Mouse (Mus musculus) heart, postnatal 0 days (tissue): Measurements from ENCODE around the gene Tmed1. TPM values are rescaled to one million over a fixed set of nuclear protein-coding genes. Genes with fewer than 3 reads are reported as not detected.

Source experiments
- ATAC-seq: fragments of 200-750 bp; cut with Nextera tagmentation; 2 replicates; pipeline ENCODE4 v1.8.0; 2017; ENCODE audit warnings: low read depth, moderate number of reproducible peaks, moderate library complexity; ENCODE audit not compliant: insufficient read depth
- DNase-seq: peaks from one replicate; pipeline ENCODE4 v3.0.0-alpha.2; 2016; ENCODE audit warnings: low spot score
- H3K27ac ChIP-seq: fragments of 300-500 bp; sonication (generic); 2 replicates; pipeline ENCODE4 v1.5.1; 2014; ENCODE audit warnings: low read depth, mild to moderate bottlenecking
- H3K27me3 ChIP-seq: fragments of 300-500 bp; sonication (generic); 2 replicates; pipeline ENCODE4 v1.6.1; 2014; ENCODE audit warnings: low read length, mixed read lengths; ENCODE audit not compliant: control insufficient read depth, insufficient read depth
- H3K36me3 ChIP-seq: fragments of 300-500 bp; sonication (generic); replicated peaks from 2 replicates; pipeline ENCODE4 v1.6.1; 2014; ENCODE audit warnings: low read length, mixed read lengths; ENCODE audit not compliant: control insufficient read depth, insufficient read depth
- H3K4me1 ChIP-seq: fragments of 300-500 bp; sonication (generic); 2 replicates; pipeline ENCODE4 v1.6.1; 2014; ENCODE audit warnings: antibody characterized with exemption; ENCODE audit not compliant: control insufficient read depth, insufficient read depth
- H3K4me2 ChIP-seq: fragments of 300-500 bp; sonication (generic); 2 replicates; pipeline ENCODE4 v1.6.1; 2014; ENCODE audit warnings: low read depth, mild to moderate bottlenecking, low read length, moderate library complexity
- H3K4me3 ChIP-seq: fragments of 300-500 bp; sonication (generic); 2 replicates; pipeline ENCODE4 v1.5.1; 2014; ENCODE audit warnings: low read depth, low read length
- H3K9ac ChIP-seq: fragments of 300-500 bp; sonication (generic); replicated peaks from 2 replicates; pipeline ENCODE4 v1.6.1; 2014; ENCODE audit warnings: low read depth, low read length, mixed read lengths
- H3K9me3 ChIP-seq: fragments of 300-500 bp; sonication (generic); replicated peaks from 2 replicates; pipeline ENCODE4 v1.6.1; 2016; ENCODE audit warnings: low read length; ENCODE audit not compliant: control insufficient read depth
- CTCF ChIP-seq: IDR thresholded peaks from 2 replicates; pipeline ENCODE4 v1.5.1; 2016; ENCODE audit warnings: antibody characterized with exemption, control low read depth, low read depth
- EP300 ChIP-seq: IDR thresholded peaks from 2 replicates; pipeline ENCODE4 v1.6.1; 2016; ENCODE audit warnings: antibody characterized with exemption, low read depth
- WGBS: fragments of 180-500 bp; shearing (Covaris S2); extraction: QIAGEN DNeasy Blood & Tissue Kit; methylation state at CpG from one replicate; pipeline ENCODE4 v1.1.7; 2014; 5-methylcytosine and 5-hydroxymethylcytosine counted together
- polyA plus RNA-seq: library from polyadenylated mRNA; unstranded; fragments of >200 nt; fragmentation: Nextera tagmentation; extraction: Ambion mirVana; gene quantifications from 2 replicates; pipeline ENCODE4 v1.2.1, GENCODE M21; 2015
- total RNA-seq: library from RNA; depleted of rRNA; stranded (reverse); fragments of >200 nt; gene quantifications from 2 replicates; pipeline ENCODE4 v1.2.3, GENCODE M21; 2014; ENCODE audit warnings: low replicate concordance

Gene Tmed1
- total and polyA plus RNA-seq, 2 experiments from 2014 or later, result 70.5 to 83.7 TPM

GRCm38 (mm10) chr9:21536501-21536900 lies 26.4 kb upstream of the Tmed1 start:
- Histone ChIP-seq H3K27ac (no peak overlapping the region), H3K9me3 (no peaks in the 10 kb centered on the region), H3K4me1 (no peaks in the 10 kb centered on the region), H3K9ac (no peak overlapping the region), H3K4me3 (no peak overlapping the region), H3K36me3 (no peaks in the 10 kb centered on the region), H3K4me2 (no peak overlapping the region), H3K27me3 (no peaks in the 10 kb centered on the region)
- TF ChIP-seq EP300 (no peak), CTCF (no peak)
- 87% methylated on average over 14 of the region's 14 CpGs for WGBS
- DNase-seq, result no peak
- ATAC-seq, result no peak

- WGBS, result 33% methylated on average over 1 of the region's 1 CpGs
- TF ChIP-seq CTCF (no peak), EP300 (no peak)
- Histone ChIP-seq H3K9me3 (no peaks in the 10 kb centered on the region), H3K9ac (no peak overlapping the region), H3K4me3 (no peak overlapping the region), H3K36me3 (no peaks in the 10 kb centered on the region), H3K4me2 (no peak overlapping the region), H3K4me1 (no peaks in the 10 kb centered on the region), H3K27ac (no peak overlapping the region), H3K27me3 (no peaks in the 10 kb centered on the region)
- no peak for ATAC-seq
- DNase-seq, result no peak
Observed at GRCm38 (mm10) chr9:21527917-21528324, 17.9 kb upstream of the Tmed1 start.

- ATAC-seq (no peak), DNase-seq (no peak)
- H3K27me3 ChIP-seq, result no peaks in the 10 kb centered on the region
- H3K36me3 ChIP-seq, result no peaks in the 10 kb centered on the region
- H3K27ac ChIP-seq, result no peak overlapping the region
- no peaks in the 10 kb centered on the region for H3K9me3 ChIP-seq
- no peak for TF ChIP-seq CTCF
- no peak for TF ChIP-seq EP300
- H3K9ac ChIP-seq, result no peak overlapping the region
- H3K4me3 ChIP-seq, result no peak overlapping the region
- WGBS, result 100% methylated on average over 1 of the region's 2 CpGs
- no peak overlapping the region for H3K4me2 ChIP-seq
- no peaks in the 10 kb centered on the region for H3K4me1 ChIP-seq
Observed at GRCm38 (mm10) chr9:21527100-21527801, 17.2 kb upstream of the Tmed1 start.

GRCm38 (mm10) chr9:21526634-21526944 lies 16.5 kb upstream of the Tmed1 start:
- Histone ChIP-seq H3K36me3 (no peaks in the 10 kb centered on the region), H3K27me3 (no peaks in the 10 kb centered on the region), H3K27ac (0 out of 2 replicates have a peak overlapping the region, but pooled peaks have one; percentile 34), H3K4me2 (peak overlapping the region; percentile 42; the same call in 1 of the 2 replicates), H3K4me1 (no peaks in the 10 kb centered on the region), H3K9me3 (no peaks in the 10 kb centered on the region), H3K9ac (no peak overlapping the region), H3K4me3 (no peak overlapping the region)
- no peak for TF ChIP-seq CTCF
- no peak for TF ChIP-seq EP300
- DNase-seq (no peak), ATAC-seq (no peak)
- WGBS, result 45% methylated on average over 3 of the region's 3 CpGs

DNA sequence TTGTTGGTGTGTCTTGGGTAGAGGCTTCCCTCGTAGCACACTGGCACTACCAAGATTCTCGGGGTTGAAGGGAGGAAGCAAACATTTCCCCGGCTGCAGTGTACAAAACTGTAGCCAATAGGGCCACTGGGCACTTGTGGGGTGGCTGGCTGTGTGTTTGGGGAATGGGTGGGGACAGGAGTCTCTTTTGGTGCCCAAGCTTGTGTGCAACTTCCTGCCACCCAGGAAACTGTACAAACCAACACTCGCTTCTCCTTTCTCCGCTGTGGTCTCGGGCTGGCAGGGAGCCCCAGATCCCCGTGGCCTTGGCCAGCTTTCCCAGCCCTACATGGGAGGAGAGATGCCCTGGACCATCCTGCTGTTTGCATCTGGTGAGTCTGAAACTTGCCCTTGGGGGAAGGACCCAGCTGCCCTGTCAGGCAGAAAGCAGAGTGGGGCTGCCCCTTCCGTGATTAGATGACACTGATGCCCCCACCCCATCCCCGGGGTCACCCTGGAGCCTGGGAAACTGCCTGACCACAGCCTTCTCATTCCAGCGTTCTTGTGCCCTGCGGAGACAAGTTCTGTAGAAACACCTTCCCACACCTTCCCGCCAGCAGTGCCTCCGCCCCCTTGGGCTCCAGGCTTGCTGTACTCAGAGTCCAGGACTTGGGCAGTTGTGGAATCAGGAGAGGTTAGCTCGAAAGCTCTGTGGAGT lies 16.0 kb upstream of the Tmed1 start, which contains the start of gene AB124611:
Gene AB124611 (plus strand): TSS at position 240 of the 697 bp plus-strand sequence.
- Histone ChIP-seq H3K4me3 (peak within 1 kb of the TSS; percentile 14; the same call in 1 of the 2 replicates), H3K4me2 (peak within 1 kb of the TSS; percentile 42; the same call in 1 of the 2 replicates), H3K9me3 (no peaks in the 10 kb centered on the region), H3K27me3 (no peaks in the 10 kb centered on the region), H3K9ac (no peak within 1 kb of the TSS; the same call in 1 of the 2 replicates), H3K27ac (0 out of 2 replicates have a peak within 1 kb of the TSS, but pooled peaks have one; percentile 34), H3K36me3 (no peaks in the 10 kb centered on the region), H3K4me1 (no peaks in the 10 kb centered on the region)
- no peak for ATAC-seq
- no peak for DNase-seq
- 49% methylated on average over 14 of the region's 14 CpGs for WGBS
- TF ChIP-seq EP300 (no peak), CTCF (no peak)
